Mouse (Mus musculus) heart, adult 2 months (tissue): ENCODE measurements at regions not wholly inside any gene's neighbourhood (a gene's known extent, or its start where the extent isn't known, plus 50 kb on each side); places are given as distances from the start of the nearest gene placed in this dataset.

Experiments used
- EP300 ChIP-seq: fragments of 200-500 bp; IDR thresholded peaks from 2 replicates; pipeline ENCODE4 v1.6.1; 2011; ENCODE audit warnings: low read depth, low read length, control low read depth; ENCODE audit not compliant: insufficient read depth
- POLR2A ChIP-seq: fragments of 200-500 bp; IDR thresholded peaks from 2 replicates; pipeline ENCODE4 v1.6.1; 2011; ENCODE audit warnings: mild to moderate bottlenecking, low read depth, low read length, control low read depth; ENCODE audit not compliant: insufficient read depth

DNA sequence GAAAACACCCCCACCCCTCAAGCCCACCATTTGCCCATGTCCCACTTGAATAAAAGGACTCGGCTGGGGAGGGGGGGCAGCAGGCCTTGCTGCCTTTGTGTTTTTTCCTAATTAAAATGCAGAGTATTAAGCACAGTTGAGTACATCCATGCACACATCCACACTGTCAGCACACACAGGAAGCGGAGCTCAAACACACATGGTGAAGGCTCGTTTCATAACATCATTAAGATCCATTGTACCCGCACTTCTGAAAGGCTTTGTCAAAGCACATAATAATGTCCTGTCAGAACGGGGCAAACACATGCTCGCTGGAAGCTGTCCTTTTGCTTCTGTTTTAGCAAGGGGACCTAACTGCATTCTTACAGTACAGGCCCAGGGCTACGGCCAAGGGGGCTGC is 75.3 kb upstream of the Arhgap21 start:
- TF ChIP-seq POLR2A (no peak), EP300 (no peak)
